Mouse (Mus musculus) heart, adult 2 months (tissue): Measurements from ENCODE around the gene Fat2. TPM values are rescaled to one million over a fixed set of nuclear protein-coding genes. Genes with fewer than 3 reads are reported as not detected.

ENCODE experiments used
- DNase-seq, 2 experiments: peaks; one replicate each; pipeline ENCODE4 v3.0.0; 2021
- H3K27ac ChIP-seq: fragments of 200-600 bp; 2 replicates; pipeline ENCODE4 v1.8.1; 2022
- H3K27me3 ChIP-seq: fragments of 200-500 bp; 2 replicates; pipeline ENCODE4 v1.6.1; 2012; ENCODE audit warnings: mild to moderate bottlenecking, low read length, inconsistent platforms, mixed read lengths; ENCODE audit not compliant: control insufficient read depth, insufficient read depth
- H3K36me3 ChIP-seq: fragments of 200-500 bp; 2 replicates; pipeline ENCODE4 v1.6.1; 2012; ENCODE audit warnings: low read length, inconsistent platforms; ENCODE audit not compliant: control insufficient read depth, insufficient read depth
- H3K4me1 ChIP-seq: fragments of 200-500 bp; 2 replicates; pipeline ENCODE4 v1.6.1; 2011; ENCODE audit warnings: low read length; ENCODE audit not compliant: control insufficient read depth, insufficient read depth
- H3K4me3 ChIP-seq: fragments of 200-600 bp; 2 replicates; pipeline ENCODE4 v1.8.1; 2022
- H3K79me2 ChIP-seq: fragments of 200-500 bp; replicated peaks from 2 replicates; pipeline ENCODE4 v1.6.1; 2012; ENCODE audit warnings: mild to moderate bottlenecking, inconsistent platforms, low read length, moderate library complexity, mixed read lengths; ENCODE audit not compliant: control insufficient read depth, insufficient read depth
- H3K9ac ChIP-seq: fragments of 200-500 bp; 2 replicates; pipeline ENCODE4 v1.6.1; 2012; ENCODE audit warnings: low read depth, mild to moderate bottlenecking, control low read depth, inconsistent platforms, low read length, mixed read lengths
- CTCF ChIP-seq: fragments of 200-600 bp; IDR thresholded peaks from 2 replicates; pipeline ENCODE4 v1.8.1; 2022; ENCODE audit warnings: antibody characterized with exemption, mild to moderate bottlenecking, moderate library complexity
- EP300 ChIP-seq: fragments of 200-500 bp; IDR thresholded peaks from 2 replicates; pipeline ENCODE4 v1.6.1; 2011; ENCODE audit warnings: low read depth, low read length, control low read depth; ENCODE audit not compliant: insufficient read depth
- POLR2A ChIP-seq: fragments of 200-500 bp; IDR thresholded peaks from 2 replicates; pipeline ENCODE4 v1.6.1; 2011; ENCODE audit warnings: mild to moderate bottlenecking, low read depth, low read length, control low read depth; ENCODE audit not compliant: insufficient read depth
- WGBS: fragments of 180-500 bp; shearing (Covaris S2); methylation state at CpG from one replicate; pipeline ENCODE4 v1.1.7; 2018; 5-methylcytosine and 5-hydroxymethylcytosine counted together
- intact Hi-C: fragments of 180-260 bp; cut with DNase I; formaldehyde crosslinking; loops from one replicate; pipeline ENCODE4 v1.15.1; 2025
- polyA plus RNA-seq: library from polyadenylated mRNA; depleted of rRNA; stranded (reverse); fragments of >200 nt; gene quantifications from 2 replicates; pipeline ENCODE4 v1.2.3, GENCODE M21; 2012
- total RNA-seq, 2 experiments: library from RNA; stranded (reverse); gene quantifications; 2 replicates each; pipeline ENCODE4 v1.2.3; 2021

The Fat2 gene
- total and polyA plus RNA-seq, 3 experiments, result 0.03 to 0.14 (median 0.09) TPM

- Histone ChIP-seq H3K9ac (no peak overlapping the region), H3K4me1 (no peaks in the 10 kb centered on the region), H3K27me3 (no peaks in the 10 kb centered on the region), H3K79me2 (no peaks in the 10 kb centered on the region), H3K36me3 (no peaks in the 10 kb centered on the region), H3K27ac (no peak overlapping the region), H3K4me3 (no peak overlapping the region)
- WGBS, result 65% methylated on average over 6 of the region's 6 CpGs
- no peak for DNase-seq
- TF ChIP-seq CTCF, result no peak
- no peak for TF ChIP-seq POLR2A
- no peak for TF ChIP-seq EP300
- intact Hi-C loops, result no loop called here
These were observed 35.6 kb upstream of the Fat2 start for GRCm38 (mm10) chr11:55372001-55372400.

GRCm38 (mm10) chr11:55369093-55369471 lies 32.7 kb upstream of the Fat2 start:
- intact Hi-C loops, result no loop called here
- Histone ChIP-seq H3K27ac (peak overlapping the region; percentile 32), H3K79me2 (no peaks in the 10 kb centered on the region), H3K4me1 (no peaks in the 10 kb centered on the region), H3K36me3 (no peaks in the 10 kb centered on the region), H3K4me3 (no peak overlapping the region), H3K9ac (no peak overlapping the region), H3K27me3 (no peaks in the 10 kb centered on the region)
- 50% methylated on average over 6 of the region's 6 CpGs for WGBS
- no peak for TF ChIP-seq POLR2A
- TF ChIP-seq CTCF, result no peak
- 0 out of 2 replicates have a peak, but pooled peaks have one; percentile 34 for TF ChIP-seq EP300
- DNase-seq, result peak; percentile 40 to 63

- H3K4me1 ChIP-seq, result no peaks in the 10 kb centered on the region
- H3K4me3 ChIP-seq, result no peak overlapping the region
- no peaks in the 10 kb centered on the region for H3K36me3 ChIP-seq
- 67% methylated on average over 4 of the region's 4 CpGs for WGBS
- no peaks in the 10 kb centered on the region for H3K27me3 ChIP-seq
- H3K27ac ChIP-seq, result peak overlapping the region; percentile 32
- H3K79me2 ChIP-seq, result no peaks in the 10 kb centered on the region
- no peak for TF ChIP-seq EP300
- TF ChIP-seq CTCF, result no peak
- TF ChIP-seq POLR2A, result no peak
- DNase-seq, result no peak
- intact Hi-C loops, result no loop called here
- no peak overlapping the region for H3K9ac ChIP-seq
These were observed 32.2 kb upstream of the Fat2 start for GRCm38 (mm10) chr11:55368388-55369092.

DNA sequence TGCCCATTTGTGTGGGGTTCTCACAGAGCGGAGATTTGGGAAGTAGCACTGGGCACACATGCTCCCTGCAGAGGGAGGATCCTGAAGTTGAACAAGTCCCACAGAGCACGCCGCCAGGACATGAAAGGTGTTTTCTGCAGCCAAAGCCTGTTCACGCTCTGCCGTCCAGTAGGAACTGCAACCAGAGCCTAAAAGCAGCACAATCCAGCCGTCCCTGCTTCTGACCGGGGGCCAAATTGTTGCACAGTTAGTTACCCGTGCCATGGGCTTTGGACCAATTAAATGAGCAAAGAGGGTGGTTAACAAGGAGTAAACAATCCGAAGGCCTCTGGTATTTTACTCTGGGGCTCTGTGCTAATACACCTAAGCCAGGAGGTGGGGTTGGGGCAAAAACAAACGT lies 31.4 kb upstream of the Fat2 start:
- WGBS, result 77% methylated on average over 10 of the region's 10 CpGs
- peak in 1 of 2 experiments; percentile 27 for DNase-seq
- TF ChIP-seq CTCF, result no peak
- TF ChIP-seq EP300, result no peak
- TF ChIP-seq POLR2A, result no peak
- H3K36me3 ChIP-seq, result no peaks in the 10 kb centered on the region
- intact Hi-C loops, result no loop called here
- no peaks in the 10 kb centered on the region for H3K4me1 ChIP-seq
- H3K9ac ChIP-seq, result no peak overlapping the region
- H3K4me3 ChIP-seq, result no peak overlapping the region
- H3K27ac ChIP-seq, result no peak overlapping the region
- H3K27me3 ChIP-seq, result no peaks in the 10 kb centered on the region
- H3K79me2 ChIP-seq, result no peaks in the 10 kb centered on the region

GRCm38 (mm10) chr11:55365840-55366239 lies 29.5 kb upstream of the Fat2 start:
- Histone ChIP-seq H3K36me3 (no peaks in the 10 kb centered on the region), H3K4me3 (no peak overlapping the region), H3K27ac (no peak overlapping the region), H3K4me1 (no peaks in the 10 kb centered on the region), H3K79me2 (no peaks in the 10 kb centered on the region), H3K9ac (no peak overlapping the region), H3K27me3 (no peaks in the 10 kb centered on the region)
- DNase-seq, result no peak
- TF ChIP-seq POLR2A (no peak), EP300 (no peak), CTCF (no peak)
- 82% methylated on average over 5 of the region's 5 CpGs for WGBS
- intact Hi-C loops, result no loop called here

- 76% methylated on average over 4 of the region's 4 CpGs for WGBS
- Histone ChIP-seq H3K36me3 (no peaks in the 10 kb centered on the region), H3K4me1 (no peaks in the 10 kb centered on the region), H3K4me3 (no peak overlapping the region), H3K79me2 (no peaks in the 10 kb centered on the region), H3K27ac (no peak overlapping the region), H3K27me3 (no peaks in the 10 kb centered on the region), H3K9ac (no peak overlapping the region)
- intact Hi-C loops, result no loop called here
- DNase-seq, result no peak
- TF ChIP-seq POLR2A (no peak), CTCF (no peak), EP300 (no peak)
These were observed 28.9 kb upstream of the Fat2 start for GRCm38 (mm10) chr11:55365242-55365641.
